Mouse (Mus musculus) midbrain, postnatal 0 days (tissue): ENCODE data around the gene Gli3. TPM values are rescaled to one million over a fixed set of nuclear protein-coding genes. Genes with fewer than 3 reads are reported as not detected.

ENCODE experiments used
- ATAC-seq: fragments of 200-750 bp; cut with Nextera tagmentation; 2 replicates; pipeline ENCODE4 v1.8.0; 2017; ENCODE audit warnings: moderate number of reproducible peaks, mild to moderate bottlenecking, moderate TSS enrichment, moderate library complexity; ENCODE audit not compliant: low FRiP score
- DNase-seq: peaks from one replicate; pipeline ENCODE4 v3.0.0-alpha.2; 2015; ENCODE audit warnings: low spot score
- H3K27ac ChIP-seq: fragments of 300-500 bp; sonication (generic); 2 replicates; pipeline ENCODE4 v1.5.1; 2014; ENCODE audit warnings: low read depth, mild to moderate bottlenecking, low read length, mixed read lengths
- H3K27me3 ChIP-seq: fragments of 300-500 bp; sonication (generic); 2 replicates; pipeline ENCODE4 v1.6.1; 2014; ENCODE audit warnings: low read length, control low read depth, mixed read lengths; ENCODE audit not compliant: insufficient read depth
- H3K36me3 ChIP-seq: fragments of 300-500 bp; sonication (generic); 2 replicates; pipeline ENCODE4 v1.6.1; 2014; ENCODE audit warnings: low read length, control low read depth, mixed read lengths; ENCODE audit not compliant: insufficient read depth
- H3K4me1 ChIP-seq: fragments of 300-500 bp; sonication (generic); 2 replicates; pipeline ENCODE4 v1.6.1; 2014; ENCODE audit warnings: mild to moderate bottlenecking, control low read depth, antibody characterized with exemption, low read length, mixed read lengths; ENCODE audit not compliant: insufficient read depth
- H3K4me2 ChIP-seq: fragments of 300-500 bp; sonication (generic); 2 replicates; pipeline ENCODE4 v1.6.1; 2014; ENCODE audit warnings: low read depth, mild to moderate bottlenecking, low read length, mixed read lengths; ENCODE audit not compliant: poor library complexity, severe bottlenecking
- H3K4me3 ChIP-seq: fragments of 300-500 bp; sonication (generic); 2 replicates; pipeline ENCODE4 v1.5.1; 2014; ENCODE audit warnings: low read depth, mild to moderate bottlenecking, low read length, moderate library complexity
- H3K9ac ChIP-seq: fragments of 300-500 bp; sonication (generic); replicated peaks from 2 replicates; pipeline ENCODE4 v1.6.1; 2014; ENCODE audit warnings: mild to moderate bottlenecking, low read length, moderate library complexity, mixed read lengths; ENCODE audit not compliant: poor library complexity, severe bottlenecking
- H3K9me3 ChIP-seq: fragments of 300-500 bp; sonication (generic); 2 replicates; pipeline ENCODE4 v1.6.1; 2016; ENCODE audit warnings: low read length, control low read depth
- CTCF ChIP-seq: IDR thresholded peaks from 2 replicates; pipeline ENCODE4 v1.5.1; 2016; ENCODE audit warnings: antibody characterized with exemption, mild to moderate bottlenecking
- WGBS: fragments of 180-500 bp; shearing (Covaris S2); extraction: QIAGEN DNeasy Blood & Tissue Kit; methylation state at CpG from one replicate; pipeline ENCODE4 v1.1.7; 2014; 5-methylcytosine and 5-hydroxymethylcytosine counted together
- polyA plus RNA-seq: library from polyadenylated mRNA; unstranded; fragments of >200 nt; fragmentation: Nextera tagmentation; extraction: Ambion mirVana; gene quantifications from 2 replicates; pipeline ENCODE4 v1.2.1, GENCODE M21; 2015
- total RNA-seq: library from RNA; depleted of rRNA; stranded (reverse); fragments of >200 nt; gene quantifications from 2 replicates; pipeline ENCODE4 v1.2.3, GENCODE M21; 2014

The Gli3 gene
- total and polyA plus RNA-seq, 2 experiments from 2014 or later, result 3.9 to 9.2 TPM

DNA sequence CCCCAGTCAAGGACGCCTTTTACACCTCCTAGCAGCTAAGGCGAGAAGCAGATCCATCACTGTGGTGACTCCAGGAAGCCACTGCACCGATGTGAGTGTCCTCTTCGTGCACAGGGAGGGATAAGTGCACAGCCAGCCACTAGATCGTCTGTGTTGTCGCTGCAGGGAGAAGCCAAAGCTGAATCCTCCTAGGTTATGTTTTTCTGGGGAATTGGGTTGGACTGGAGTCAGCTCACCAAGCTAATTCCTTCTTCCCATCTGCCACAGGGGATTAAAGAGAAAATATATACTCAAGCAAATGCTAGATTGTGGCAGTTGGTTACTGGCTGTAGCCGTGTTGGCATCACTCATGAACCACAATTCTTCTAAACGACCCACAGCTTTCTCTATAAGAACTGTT lies 61.2 kb downstream of the Gli3 start:
- no peak overlapping the region for H3K27ac ChIP-seq
- WGBS, result 80% methylated on average over 8 of the region's 8 CpGs
- H3K9ac ChIP-seq, result no peak overlapping the region
- DNase-seq, result no peak
- H3K4me2 ChIP-seq, result no peak overlapping the region
- no peaks in the 10 kb centered on the region for H3K9me3 ChIP-seq
- no peak for ATAC-seq
- H3K4me3 ChIP-seq, result no peak overlapping the region
- TF ChIP-seq CTCF, result no peak
- H3K36me3 ChIP-seq, result no peaks in the 10 kb centered on the region
- H3K4me1 ChIP-seq, result peaks cover 5% of the 10 kb centered on the region; the same call in 1 of the 2 replicates
- no peaks in the 10 kb centered on the region for H3K27me3 ChIP-seq

DNA sequence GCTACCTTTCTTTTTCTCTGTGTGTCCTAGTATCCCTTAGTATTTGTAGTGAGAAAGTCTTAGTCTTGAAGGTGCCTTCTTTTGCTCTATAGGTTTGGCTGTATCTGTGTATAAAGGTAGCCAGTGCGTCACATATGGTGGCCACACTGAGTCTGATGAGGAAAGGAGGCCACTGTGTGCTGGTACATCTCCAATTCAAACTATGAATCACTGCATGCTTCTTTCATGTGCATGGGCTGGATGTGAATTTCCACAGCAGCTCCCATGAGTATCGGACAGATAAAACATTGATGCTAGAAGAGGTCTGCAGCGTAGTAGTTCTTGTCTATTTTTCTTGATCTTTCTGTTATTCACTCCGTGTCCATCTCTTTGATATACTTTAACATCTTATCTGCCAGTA lies 63.7 kb downstream of the Gli3 start:
- 84% methylated on average over 4 of the region's 4 CpGs for WGBS
- H3K4me3 ChIP-seq, result no peak overlapping the region
- no peaks in the 10 kb centered on the region for H3K27me3 ChIP-seq
- no peaks in the 10 kb centered on the region for H3K4me1 ChIP-seq
- no peaks in the 10 kb centered on the region for H3K36me3 ChIP-seq
- no peak overlapping the region for H3K9ac ChIP-seq
- DNase-seq (no peak), ATAC-seq (no peak)
- no peak overlapping the region for H3K4me2 ChIP-seq
- TF ChIP-seq CTCF, result no peak
- H3K9me3 ChIP-seq, result no peaks in the 10 kb centered on the region
- H3K27ac ChIP-seq, result no peak overlapping the region

DNA sequence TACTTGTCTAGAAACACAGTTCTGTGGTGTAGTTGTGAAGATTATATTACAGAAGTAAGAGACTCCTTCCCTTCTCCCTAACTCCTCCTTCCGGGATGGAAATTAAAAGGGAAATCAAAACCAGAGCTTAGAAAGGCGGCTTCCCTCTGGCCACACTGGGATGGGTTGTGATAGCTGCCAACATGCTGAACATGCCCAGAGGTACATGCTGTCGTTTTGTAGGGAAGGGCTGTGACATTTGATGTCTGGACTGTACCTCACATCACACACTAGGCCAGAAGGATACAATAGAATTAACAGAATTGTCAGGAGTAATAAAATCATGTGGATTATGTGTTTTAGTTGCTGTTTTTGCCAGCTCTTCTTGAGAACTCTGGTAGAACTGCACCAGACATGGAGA lies 68.5 kb downstream of the Gli3 start:
- ATAC-seq, result no peak
- no peaks in the 10 kb centered on the region for H3K27me3 ChIP-seq
- no peak overlapping the region for H3K4me2 ChIP-seq
- H3K9ac ChIP-seq, result no peak overlapping the region
- TF ChIP-seq CTCF, result no peak
- H3K27ac ChIP-seq, result no peak overlapping the region
- H3K4me1 ChIP-seq, result no peaks in the 10 kb centered on the region
- no peaks in the 10 kb centered on the region for H3K36me3 ChIP-seq
- no peak for DNase-seq
- H3K4me3 ChIP-seq, result no peak overlapping the region
- no peaks in the 10 kb centered on the region for H3K9me3 ChIP-seq
- 61% methylated on average over 3 of the region's 3 CpGs for WGBS

DNA sequence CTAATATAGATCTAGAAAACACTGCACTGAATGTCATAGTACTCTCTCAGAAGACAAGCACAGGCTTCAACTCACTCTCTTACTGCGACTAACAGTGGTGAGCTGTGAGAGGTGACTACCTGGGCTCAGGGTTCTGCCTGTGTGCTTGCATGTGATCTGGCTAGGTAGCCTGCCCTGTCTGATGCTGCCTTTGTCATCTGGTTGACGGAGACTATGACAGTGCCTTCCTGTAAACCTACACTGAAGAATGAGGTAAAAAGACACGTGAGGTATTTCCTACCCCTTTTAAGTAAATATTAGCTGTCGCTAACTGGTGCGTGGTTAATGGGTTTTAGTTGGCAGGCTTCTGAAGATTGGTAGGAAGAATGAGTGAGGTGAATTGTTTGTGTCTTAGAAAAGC lies 74.2 kb downstream of the Gli3 start:
- Histone ChIP-seq H3K9ac (no peak overlapping the region), H3K27ac (no peak overlapping the region), H3K4me2 (no peak overlapping the region), H3K27me3 (no peaks in the 10 kb centered on the region), H3K4me3 (no peak overlapping the region), H3K9me3 (no peaks in the 10 kb centered on the region), H3K4me1 (peaks cover 9% of the 10 kb centered on the region; the same call in 1 of the 2 replicates), H3K36me3 (no peaks in the 10 kb centered on the region)
- 36% methylated on average over 5 of the region's 5 CpGs for WGBS
- ATAC-seq (peak; percentile 39; the same call in 1 of the 2 replicates), DNase-seq (no peak)
- TF ChIP-seq CTCF, result no peak

DNA sequence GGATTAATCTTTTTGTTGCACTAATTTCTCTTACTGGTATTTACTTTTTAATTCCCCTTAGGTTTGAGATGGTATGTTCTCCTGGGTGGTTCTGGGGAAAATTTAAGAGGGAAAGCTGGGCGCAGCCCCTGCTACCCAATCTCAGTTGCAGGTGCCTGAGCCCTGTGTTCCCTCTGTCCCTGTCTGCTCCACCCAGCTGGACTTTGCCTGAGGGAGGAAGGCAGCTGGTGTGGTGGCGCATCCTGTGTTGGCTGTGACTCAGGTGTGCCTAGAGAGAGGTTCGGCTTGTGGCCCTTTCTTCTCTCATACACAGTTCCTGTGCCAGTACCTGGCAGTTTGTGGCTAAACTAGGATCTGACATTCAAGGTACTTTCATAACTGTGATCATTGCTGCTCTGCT lies 74.6 kb downstream of the Gli3 start:
- no peak for TF ChIP-seq CTCF
- ATAC-seq (no peak), DNase-seq (no peak)
- H3K4me3 ChIP-seq, result no peak overlapping the region
- H3K36me3 ChIP-seq, result no peaks in the 10 kb centered on the region
- WGBS, result 82% methylated on average over 3 of the region's 3 CpGs
- no peaks in the 10 kb centered on the region for H3K9me3 ChIP-seq
- no peak overlapping the region for H3K27ac ChIP-seq
- peaks cover 11% of the 10 kb centered on the region; the same call in 1 of the 2 replicates for H3K4me1 ChIP-seq
- H3K27me3 ChIP-seq, result no peaks in the 10 kb centered on the region
- H3K9ac ChIP-seq, result no peak overlapping the region
- no peak overlapping the region for H3K4me2 ChIP-seq

DNA sequence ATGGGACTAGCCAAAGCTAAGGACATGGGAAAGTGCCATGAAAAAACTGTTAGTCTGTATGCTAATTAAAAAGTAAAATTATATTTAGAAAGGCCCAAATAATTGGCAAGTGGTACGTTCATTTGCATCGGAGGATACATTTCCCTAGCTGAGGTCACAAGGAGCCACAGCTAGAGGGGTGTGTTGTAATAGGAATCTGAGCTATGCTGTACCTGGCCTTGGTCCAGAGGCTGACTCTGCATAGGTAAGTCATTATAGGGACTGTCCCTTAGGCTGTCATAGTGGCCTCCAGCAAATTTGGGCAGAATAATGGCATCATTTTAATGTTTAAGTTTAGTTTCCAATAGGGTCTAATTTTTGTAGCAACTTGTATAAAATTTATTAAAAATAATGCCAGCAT lies 75.4 kb downstream of the Gli3 start:
- no peak for DNase-seq
- no peaks in the 10 kb centered on the region for H3K36me3 ChIP-seq
- WGBS, result 74% methylated on average over 2 of the region's 2 CpGs
- ATAC-seq, result no peak
- H3K4me1 ChIP-seq, result peaks cover 13% of the 10 kb centered on the region; the same call in 1 of the 2 replicates
- no peak overlapping the region for H3K4me3 ChIP-seq
- H3K27me3 ChIP-seq, result no peaks in the 10 kb centered on the region
- H3K27ac ChIP-seq, result no peak overlapping the region
- no peaks in the 10 kb centered on the region for H3K9me3 ChIP-seq
- no peak for TF ChIP-seq CTCF
- H3K9ac ChIP-seq, result no peak overlapping the region
- no peak overlapping the region for H3K4me2 ChIP-seq
